Comparison of ENCODE assay signal across 12 mouse cellular contexts in genomic region chr7:134077684-134078083, GRCm38 (mm10).
"Had no signal": no experiment of that assay in that cellular context is flagged by ENCODE, and none has a peak within 500 bp of the region (broad histone marks: within the 10 kb centered on the region; RNA-seq: fewer than 3 reads in every experiment).

No protein-coding gene starts in this region.

- DNase-seq: kidney, adult 2 months; kidney, postnatal 14 days; lung, embryonic 14.5 days; lung, postnatal 10 days; lung, postnatal 4 days; retina, postnatal 1 day; right cerebral cortex, postnatal 4 days; spleen, adult 18-20 months; thymus, postnatal 36 days had no signal

- ATAC-seq: intestine, embryonic 16.5 days; liver, embryonic 12.5 days; midbrain, embryonic 15.5 days had no signal
